Mouse (Mus musculus): Measurements from ENCODE around the gene Acvrl1.

The Acvrl1 gene

GRCm38 (mm10) chr15:101128181-101129089, at the start of gene Acvrl1:
TSS of gene Acvrl1 (plus strand) at chr15:101128522.
- peak; percentile 70 to 79 for DNase-seq

GRCm38 (mm10) chr15:101078731-101079156, 49.6 kb upstream of the Acvrl1 start:
- DNase-seq: peak; percentile 96 to 97

- DNase-seq: peak in 1 of 2 experiments; percentile 42
These were observed 48.2 kb upstream of the Acvrl1 start for GRCm38 (mm10) chr15:101080031-101080520.

DNA sequence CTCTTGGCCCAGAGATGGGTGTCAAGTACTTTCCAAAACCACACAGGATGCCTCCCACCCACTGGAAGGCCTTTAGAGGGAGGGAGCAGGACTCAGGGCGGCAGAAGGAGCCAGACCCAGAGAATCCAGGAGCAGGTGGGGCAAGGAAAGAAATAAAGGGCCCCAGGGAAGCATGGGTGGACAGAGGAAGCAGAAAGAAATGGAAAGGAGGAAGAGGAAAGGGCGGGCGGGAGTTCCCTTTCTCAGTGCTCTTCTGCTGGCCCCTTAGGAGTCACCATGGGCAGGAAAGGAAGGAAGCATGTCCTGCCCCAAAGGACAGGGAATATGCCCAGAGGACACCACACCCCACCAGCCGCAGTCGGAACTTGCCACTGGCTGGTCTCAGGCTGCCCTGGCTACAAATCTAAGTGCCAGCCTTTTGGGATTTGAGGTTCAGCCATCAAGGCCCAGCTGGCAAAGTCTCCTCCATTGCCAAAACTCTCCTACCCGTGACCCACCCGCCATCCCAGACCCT, 47.2 kb upstream of the Acvrl1 start:
- DNase-seq: no peak

DNA sequence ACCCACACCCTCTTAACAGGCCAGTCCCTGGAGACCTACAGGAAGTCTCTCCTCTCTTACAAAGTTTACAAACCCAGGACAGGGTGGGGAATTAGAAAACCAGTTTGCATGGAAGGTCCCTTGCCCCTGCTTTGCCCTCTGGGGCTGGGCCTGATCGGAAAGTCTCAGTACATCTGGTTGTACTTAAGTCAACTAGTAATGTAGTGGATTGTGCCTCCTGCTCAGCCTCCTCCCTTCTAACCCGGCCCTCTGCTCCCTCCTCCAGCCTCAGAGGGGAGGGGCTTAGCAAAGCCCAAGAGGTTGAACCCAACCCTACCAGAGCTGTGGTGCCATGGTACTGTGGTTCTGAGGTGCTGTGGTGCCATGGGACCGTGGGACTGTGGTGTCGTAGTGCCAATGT, 46.1 kb upstream of the Acvrl1 start:
- peak in 1 of 2 experiments; percentile 38 for DNase-seq

- DNase-seq: peak in 1 of 2 experiments; percentile 30
These were observed 43.8 kb upstream of the Acvrl1 start for GRCm38 (mm10) chr15:101084499-101084898.

GRCm38 (mm10) chr15:101086451-101086850, 41.9 kb upstream of the Acvrl1 start:
- no peak for DNase-seq

DNA sequence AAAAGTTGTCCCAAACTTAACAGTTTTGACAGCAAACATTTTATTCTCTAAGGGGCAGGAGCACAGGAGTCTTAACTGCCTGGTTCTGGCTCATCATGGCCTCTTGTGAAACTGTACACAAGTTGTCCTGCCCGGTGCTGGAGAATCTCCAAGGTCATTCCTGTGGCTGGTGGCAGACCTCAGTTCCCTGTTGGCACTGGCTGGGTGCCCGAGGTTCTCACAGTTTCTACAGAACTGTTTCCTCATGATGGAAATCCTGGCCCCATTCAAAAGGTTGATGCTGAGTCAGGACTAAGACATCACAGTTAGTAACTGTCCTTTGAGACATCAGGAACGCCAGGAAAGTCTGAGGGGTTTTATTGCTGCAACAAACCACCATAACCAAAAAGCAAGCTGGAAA, 41.4 kb upstream of the Acvrl1 start:
- DNase-seq: peak; percentile 81

- DNase-seq: no peak
These were observed 40.0 kb upstream of the Acvrl1 start for GRCm38 (mm10) chr15:101088291-101088690.

DNA sequence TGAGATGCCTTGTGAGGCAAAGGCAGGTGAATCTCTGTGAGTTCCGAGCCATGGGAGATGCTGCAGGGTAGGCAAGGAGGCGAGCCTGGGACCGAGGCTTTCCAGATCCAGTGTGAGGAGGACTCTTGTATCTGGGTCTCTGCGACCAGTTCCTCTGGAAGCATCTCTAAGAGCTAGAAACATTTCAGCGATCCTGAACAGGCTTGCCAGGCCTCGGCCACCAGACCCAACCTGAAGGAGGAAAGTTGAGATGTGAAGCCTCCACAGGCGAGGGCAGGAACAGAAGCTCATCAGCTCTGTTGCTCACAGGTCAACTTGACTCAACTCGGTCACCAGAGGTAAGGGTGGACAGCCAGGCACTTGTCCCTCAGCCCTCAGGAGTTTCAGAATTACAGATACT, 36.8 kb upstream of the Acvrl1 start:
- DNase-seq: no peak

DNA sequence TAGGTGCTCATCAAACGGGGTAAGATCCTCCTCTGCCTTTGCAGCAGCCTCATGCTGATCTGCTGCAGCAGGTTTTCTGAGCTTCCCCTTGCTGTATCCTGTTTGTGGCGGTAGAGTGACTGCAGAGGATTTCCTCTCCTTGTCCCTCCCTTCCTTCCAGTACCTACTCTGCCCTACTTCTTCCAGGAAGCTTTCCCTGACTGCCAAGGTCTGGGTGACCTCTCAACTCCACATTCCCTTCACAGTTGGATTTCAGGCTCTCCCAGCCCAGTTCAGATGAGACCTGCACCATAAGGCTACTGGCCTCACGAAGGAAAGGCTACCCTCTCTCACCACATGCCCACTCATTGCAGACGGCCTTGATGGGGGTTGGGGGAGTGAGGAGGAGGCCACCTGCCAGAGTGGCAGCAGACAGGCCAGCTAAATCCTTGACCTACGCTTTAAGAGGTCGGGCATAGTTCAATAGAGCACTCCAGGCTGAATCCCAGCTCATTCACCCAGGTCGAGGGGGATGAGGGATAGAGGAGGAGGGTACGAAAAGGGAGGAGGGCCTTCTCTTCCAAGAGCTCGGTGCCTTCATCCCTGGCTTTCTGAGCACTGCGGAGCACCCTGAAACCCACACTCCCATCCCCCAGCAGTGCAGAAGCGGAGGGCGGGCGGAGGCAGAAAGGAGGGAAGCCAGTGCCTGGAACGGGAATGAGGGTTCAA, 36.0 kb upstream of the Acvrl1 start:
- DNase-seq: peak in 1 of 2 experiments; percentile 46

GRCm38 (mm10) chr15:101092829-101093648, 35.3 kb upstream of the Acvrl1 start:
- DNase-seq: peak; percentile 74 to 81

GRCm38 (mm10) chr15:101093988-101094387, 34.3 kb upstream of the Acvrl1 start:
- no peak for DNase-seq

- DNase-seq: no peak
These were observed 33.3 kb upstream of the Acvrl1 start for GRCm38 (mm10) chr15:101094979-101095378.

- DNase-seq: no peak
These were observed 32.9 kb upstream of the Acvrl1 start for GRCm38 (mm10) chr15:101095392-101095791.

DNA sequence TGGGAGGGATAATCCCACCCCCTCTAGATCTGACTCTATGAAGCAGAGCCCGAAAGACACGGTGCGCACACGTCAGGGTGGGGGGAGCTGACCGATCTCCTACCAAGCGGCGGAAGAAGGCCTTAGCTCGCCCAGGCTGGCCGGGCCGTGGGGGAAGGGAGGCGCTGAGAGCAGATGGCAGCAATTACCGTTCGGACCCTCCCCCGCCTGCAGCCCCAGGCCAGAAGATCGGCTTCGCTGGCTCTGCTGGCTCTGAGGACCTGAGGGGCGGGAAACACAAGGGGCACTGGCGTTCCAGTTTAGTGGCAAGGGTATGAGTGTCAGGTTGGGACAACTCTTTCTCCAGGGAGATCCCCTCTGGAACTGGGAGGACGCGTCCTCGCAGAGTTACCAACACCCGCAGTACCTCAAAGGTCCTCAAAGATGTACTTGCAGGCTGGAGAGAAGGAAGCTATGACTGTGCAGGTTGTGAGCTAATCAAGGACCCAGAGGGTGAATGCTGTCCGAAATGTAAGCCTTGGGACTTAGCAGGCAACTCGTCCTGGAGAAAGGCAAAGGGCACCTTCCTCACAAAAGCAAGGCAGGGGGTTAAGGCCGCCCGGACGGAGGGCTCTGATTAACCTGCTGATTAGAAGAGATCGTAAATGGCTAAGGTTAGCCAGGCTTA, 30.2 kb upstream of the Acvrl1 start:
- peak in 1 of 2 experiments; percentile 49 for DNase-seq

- no peak for DNase-seq
These were observed 27.3 kb upstream of the Acvrl1 start for GRCm38 (mm10) chr15:101100996-101101395.

DNA sequence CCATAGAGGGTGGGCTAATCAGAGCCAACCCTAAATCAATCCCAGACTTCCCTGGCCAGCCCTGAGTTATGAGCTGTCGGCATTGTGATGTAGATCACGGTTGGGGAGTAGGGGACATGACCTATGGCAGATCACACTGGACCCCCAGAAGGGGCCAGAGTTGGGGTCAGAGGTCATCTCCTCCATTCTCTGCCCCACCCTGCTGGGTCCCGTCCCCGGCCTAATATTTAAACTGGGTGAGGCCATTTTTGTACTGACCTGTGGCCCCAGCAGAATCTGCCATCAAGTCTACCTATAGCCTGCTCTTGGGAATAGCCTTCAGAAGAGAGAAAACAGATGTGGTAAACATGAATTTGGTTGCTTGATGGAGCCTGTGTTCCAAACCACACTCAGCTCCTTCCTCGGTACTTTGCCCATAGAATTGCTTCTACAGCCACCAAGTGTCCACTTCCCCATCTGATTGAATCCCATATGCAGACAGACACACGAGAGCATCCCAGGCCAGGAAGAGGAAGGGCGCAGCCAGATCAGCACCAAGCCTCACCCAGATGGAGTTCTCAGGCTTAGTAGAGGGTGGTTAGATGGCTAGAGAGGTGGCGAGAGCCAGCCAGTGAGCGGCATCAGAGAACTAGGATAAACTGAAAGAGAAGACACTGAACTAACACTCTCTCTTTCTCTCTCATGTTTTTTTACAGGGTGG, 24.6 kb upstream of the Acvrl1 start:
- DNase-seq: no peak

DNA sequence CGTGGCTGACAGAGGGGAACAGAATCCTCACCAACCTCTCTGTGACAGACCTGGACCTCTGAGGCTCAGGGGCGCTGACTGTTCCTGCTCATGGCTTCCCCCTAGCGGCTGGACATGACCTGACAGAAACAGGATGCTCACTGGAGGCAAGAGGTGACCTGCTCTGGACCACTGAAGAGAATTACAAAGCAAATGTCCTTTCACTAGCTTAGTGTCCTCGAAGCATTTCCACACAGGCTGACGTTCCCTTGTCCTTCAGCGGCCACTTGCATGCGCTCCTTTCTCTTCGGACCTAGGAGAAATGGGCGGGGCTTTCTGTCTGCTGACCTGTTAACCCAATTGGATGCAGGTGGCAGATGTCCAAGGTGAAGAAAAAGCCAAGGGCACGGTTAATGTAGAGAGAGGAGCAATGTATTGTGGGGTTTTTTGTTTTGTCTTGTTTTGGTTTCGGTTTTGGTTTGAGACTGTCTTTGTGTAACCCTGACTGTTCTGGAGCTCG, 22.8 kb upstream of the Acvrl1 start:
- DNase-seq: peak; percentile 81 to 93

- no peak for DNase-seq
These were observed 22.3 kb upstream of the Acvrl1 start for GRCm38 (mm10) chr15:101106011-101106410.
